Mouse (Mus musculus) adrenal gland, postnatal 36 days (tissue): ENCODE measurements around the gene Cntrl. TPM values are rescaled to one million over a fixed set of nuclear protein-coding genes. Genes with fewer than 3 reads are reported as not detected.
A peak's percentile ranks its signal among the peaks of the same experiment; 100 is the strongest.

Source experiments
- DNase-seq, 2 experiments: peaks; one replicate each; pipeline ENCODE4 v3.0.0; 2021; ENCODE audit warnings: mixed read lengths in 1 of 2
- total RNA-seq, 2 experiments: library from RNA; stranded (reverse); gene quantifications; 2 replicates each; pipeline ENCODE4 v1.2.3; 2021

Cntrl gene
- total RNA-seq, 2 experiments from 2014 or later: 12.0 to 14.6 TPM

DNA sequence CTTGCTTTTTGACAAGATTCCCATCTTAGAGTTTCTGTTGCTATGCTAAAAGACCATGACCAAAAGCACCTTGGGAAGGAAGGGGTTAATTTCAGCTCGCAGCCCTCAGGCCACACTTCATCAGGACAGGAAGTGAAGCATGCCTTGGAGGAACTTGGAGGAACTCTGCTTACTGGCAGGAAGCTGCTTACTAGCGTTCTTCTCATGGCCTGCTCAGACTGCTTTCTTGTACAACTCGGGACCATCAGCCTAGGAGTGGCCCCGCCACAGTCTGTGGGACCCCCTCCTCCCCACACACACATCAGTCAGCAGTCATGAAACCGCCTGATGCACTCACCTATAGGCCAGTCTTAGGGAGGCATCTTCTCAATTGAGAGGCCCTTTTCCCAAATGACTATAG lies 64.8 kb downstream of the Cntrl start:
- DNase-seq: no peak

DNA sequence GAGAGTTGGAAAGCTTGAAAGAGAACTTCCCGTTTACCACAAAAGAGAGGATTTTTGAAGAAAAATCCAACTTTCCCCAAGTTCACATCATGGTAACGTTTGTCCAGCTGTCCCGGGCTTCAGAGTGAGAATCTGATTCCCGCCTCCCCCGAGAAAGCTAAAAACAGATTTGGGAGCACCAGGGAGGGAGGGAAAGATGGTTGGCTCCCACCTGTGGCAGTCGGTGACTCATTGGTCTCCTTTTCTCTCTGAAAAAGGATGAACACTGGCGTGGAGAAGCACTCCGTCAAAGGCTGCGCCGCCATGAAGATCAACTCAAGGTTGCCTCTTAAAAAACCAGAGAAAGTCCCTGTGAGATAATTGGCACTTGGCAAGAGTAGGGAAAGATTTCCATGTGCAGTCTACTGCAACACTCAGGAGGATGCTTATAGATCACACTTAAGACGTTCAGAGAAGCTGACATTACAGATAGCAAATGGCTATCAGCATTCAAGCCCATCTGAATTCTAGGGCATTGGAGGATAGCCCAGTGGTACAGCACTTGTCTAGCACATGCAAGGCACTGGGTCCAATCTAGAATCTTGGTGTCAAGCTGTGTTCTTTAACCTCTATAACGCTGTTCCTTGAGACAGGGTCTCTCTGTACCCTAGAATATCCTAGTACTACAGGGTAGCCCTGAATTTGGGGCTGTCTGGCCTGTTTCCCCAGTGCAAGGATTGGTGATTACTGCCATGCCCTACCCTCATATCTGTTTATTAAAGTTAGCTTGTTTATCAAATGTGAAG lies 66.2 kb downstream of the Cntrl start:
- no peak for DNase-seq

DNA sequence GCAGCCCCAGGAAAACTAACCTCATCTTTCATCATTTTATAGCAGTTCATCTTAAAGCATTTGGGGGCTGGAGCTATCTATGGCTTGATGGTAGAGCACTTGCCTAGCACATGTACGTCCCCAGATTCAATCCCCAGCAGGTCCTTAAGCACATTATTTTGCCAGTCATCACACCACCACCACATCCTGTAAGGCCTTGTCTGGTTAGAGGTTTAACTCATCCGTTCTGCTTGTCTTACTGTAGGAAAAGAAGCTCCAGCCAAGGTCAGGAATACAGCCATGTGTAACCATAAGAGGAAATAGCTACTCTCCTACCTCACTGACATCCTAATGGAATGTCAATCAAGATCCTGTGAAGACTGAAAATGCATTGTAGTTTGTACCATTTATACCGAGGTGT lies 68.9 kb downstream of the Cntrl start:
- DNase-seq: no peak

DNA sequence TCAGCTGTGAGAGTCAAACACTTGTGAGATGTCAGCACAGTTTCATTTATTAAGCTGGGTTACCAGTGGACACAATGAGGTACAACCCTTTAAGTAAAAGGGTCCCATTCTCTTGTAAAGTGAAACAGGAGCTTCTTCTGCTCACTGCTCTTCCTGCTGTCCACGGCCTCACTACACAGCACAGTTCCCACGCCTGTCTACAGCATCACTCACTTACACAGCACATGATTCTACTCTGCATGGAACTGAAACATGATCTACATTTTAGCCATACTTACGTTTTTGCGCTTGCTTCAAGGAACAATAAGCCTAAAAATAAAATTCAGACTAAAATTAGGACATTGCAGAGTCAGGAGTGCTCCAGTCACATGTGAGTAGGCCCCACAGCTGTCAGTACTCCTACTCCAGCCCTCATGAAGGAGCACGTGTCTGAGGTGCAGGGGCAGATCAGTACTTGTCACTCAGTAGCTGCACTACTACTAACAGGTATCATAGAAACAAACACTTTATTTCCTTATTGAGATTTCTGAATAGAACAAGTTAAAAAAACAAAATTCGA lies 73.9 kb downstream of the Cntrl start:
- no peak for DNase-seq

DNA sequence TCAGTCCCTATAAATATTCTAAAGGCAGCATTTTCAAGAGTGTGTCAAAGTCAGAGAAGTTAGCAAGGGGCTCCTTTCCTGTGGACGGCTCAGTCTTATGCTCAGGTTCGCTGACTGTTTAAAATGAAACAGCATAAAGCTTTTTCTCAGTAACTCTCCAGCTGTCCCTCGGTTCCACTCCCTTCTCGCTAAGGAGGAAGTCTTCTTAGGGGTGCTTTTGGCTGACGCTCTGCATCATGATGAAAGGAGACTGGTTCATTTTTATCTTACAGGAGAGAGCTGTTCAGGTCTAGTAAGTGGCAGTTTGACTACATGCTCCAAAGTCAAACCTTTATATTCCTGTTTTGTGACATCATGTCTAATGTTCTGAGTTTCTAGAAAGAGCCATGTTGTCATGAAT lies 79.6 kb downstream of the Cntrl start:
- DNase-seq: no peak

DNA sequence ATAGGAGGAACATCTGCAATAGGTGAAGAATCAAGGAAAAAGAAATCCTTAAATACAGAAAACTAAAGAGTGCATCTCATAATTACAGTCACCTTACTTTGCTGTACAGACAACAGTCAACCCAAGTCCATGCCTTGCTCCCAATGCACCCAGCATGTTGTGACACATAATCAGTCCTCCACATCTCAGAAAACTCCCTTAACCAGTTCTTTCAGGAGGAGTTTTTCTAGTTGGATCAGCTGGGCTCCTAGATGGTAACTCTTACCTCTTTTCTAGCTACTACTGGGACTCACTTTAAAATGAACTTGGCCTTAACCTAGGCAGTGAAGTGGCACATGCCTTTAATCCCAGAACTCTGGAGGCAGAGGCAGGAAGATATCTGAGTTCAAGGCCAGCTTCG lies 84.7 kb downstream of the Cntrl start:
- no peak for DNase-seq

DNA sequence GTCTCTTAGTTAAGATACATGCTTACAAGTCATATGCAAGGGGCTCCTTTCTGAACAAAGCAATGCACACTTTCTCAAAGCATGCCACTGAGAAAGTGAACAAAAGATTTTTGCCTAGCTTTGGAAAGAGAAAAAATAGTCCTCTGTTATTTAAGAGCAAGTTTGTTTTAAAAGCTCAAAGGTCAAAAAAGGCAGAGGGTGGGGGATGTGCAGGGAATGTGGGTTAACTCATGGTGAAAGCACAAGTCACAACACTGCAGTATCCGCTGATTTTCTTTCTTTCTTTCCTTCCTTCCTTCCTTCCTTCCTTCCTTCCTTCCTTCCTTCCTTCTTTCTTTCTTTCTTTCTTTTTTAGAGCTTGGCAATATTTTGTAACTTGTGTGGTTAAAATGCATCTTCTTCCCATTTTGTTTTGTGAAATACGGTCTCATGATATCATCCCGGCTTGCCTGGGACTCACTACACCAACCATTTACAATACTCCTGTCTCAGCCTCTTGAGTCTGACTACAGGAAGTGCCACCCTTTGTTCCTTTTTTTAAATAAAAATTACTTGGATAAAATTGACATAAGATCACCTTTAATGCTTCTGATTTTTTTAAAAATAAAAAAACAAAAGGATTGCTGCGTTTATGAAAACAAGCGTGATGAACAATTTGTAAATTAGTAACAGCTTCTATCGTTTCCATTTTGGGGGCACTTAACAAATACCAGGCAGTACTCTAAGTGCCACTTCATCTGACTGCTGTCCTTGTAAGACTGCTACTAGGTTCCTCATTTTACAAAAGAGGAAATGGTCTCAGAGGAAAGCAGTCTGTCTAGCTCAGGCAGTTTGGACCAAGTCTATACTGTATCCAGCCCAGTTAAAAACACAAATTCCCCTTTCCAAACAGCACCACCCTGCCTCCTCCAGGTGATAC lies 86.6 kb downstream of the Cntrl start:
- DNase-seq: peak in 1 of 2 experiments; percentile 32

DNA sequence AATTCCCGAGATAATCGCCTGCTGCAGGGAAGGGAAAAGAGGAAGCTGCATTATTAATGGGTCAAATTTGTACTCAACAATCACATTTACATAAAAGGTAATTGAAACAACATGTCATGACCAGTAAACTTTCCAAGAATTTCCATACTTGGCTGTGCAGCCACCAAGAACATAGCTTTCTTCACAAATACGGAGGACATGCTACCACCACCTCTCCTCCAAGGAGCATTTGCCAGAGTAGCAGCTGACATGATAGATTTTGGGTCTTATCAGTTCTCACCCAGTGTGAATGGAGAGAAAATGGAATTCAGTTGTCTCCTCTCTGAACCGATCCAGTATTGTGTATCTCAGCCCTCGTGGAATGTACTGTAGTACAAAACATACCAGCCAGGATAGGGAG lies 90.2 kb downstream of the Cntrl start:
- DNase-seq: no peak

DNA sequence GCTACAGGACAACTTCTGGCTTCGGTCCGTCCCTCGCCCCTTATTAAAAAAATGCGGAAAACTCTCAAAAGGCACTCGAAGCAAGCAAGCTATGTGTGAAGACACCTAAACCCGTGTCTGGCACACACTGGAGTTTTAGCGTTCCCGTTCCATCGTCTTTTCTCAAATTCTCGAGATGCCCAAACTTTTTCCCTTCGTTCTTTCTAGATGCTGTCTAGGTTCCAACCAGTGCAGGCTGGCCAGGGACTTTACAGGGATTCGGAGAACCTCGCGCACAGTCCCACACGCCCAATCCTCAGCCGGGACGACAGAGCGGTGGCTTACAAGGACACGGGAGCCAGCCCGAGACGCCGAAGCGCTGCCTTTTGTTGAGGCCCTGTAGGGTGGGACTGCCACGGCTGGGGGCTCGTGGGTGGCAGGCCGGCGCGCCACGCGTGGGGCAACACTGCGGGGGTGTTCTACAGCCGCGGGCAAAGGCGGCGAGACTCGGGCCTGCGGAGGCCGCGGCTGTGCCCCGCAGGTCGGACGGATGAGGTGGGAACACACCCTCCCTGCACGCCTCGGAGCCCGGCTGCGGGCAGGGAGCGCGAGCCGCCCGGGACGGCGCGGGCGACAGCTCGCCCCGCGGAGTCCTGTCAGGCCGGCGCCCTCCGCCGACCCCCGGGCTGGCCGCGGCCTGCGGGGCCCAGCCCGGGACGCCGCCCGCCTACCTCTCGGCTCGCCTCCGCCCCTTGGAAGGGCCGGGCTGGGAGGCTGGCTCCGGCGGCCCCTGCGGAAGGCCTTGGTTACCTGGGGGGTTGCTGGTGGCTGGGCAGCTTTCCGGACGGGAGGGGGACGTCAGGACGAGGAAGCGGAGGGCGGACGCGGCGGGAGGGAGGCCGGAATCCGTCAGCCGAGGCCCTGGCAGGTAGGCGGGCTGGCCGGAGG lies 90.9 kb downstream of the Cntrl start:
- DNase-seq: peak; percentile 59 to 67

DNA sequence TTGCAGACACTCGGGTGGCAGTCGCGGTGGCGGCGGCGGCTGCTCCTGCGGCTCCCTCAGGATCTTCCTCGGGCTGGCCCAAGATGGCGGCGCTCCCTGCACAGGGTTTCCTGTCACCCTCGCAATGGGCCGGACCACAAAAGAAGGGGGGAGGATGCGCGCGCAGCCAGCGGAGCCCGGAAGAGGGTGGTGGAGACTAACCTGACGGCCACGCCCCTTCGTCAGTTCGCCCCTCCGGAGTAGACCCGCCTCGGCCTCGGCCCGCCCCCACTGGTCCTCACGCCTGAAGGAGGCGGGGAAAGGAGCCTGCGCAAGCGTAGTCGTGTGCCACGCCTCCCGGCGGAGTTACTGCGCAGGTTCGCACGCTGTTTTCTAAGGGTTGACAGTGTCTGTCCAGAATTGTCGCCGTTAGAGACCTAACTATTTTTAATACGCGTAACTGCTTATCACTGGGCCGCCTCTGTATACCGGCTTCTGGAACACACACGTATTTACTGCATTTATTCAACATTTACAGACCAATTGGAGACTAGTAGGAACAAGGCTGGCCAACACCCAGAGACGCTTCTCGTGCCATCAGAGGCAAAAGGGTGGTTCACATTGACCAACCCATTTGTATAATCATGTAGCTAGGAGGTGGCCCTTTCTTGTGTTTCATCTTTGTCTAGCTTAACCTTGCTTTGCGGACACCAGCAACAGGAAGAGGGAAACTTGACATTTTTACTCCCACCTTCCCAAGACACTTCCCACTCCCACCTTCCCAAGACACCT lies 91.8 kb downstream of the Cntrl start, which contains the start of gene Rab14:
Gene Rab14, minus strand, starts transcription at position 223 of the 771 bp plus-strand sequence.
- peak; percentile 100 for DNase-seq

DNA sequence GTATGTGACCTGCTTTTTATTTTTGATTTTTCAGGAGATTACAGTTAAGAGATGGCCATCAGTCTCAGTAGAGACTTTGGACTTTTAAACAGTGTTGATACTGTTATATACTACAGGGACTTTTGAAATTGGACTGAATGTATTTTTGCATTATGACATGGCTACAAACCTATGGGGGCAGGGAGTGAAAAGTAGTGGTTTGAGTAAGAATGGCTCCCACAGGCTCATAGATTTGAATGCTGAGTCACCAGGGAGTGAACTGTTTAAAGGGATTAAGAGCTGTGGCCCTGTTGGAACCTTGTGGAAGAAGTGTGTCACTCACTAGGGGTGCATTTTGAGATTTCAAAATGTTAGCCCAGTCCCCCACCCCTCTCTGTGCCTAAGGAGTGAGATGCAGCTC lies 94.4 kb downstream of the Cntrl start:
- DNase-seq: no peak

DNA sequence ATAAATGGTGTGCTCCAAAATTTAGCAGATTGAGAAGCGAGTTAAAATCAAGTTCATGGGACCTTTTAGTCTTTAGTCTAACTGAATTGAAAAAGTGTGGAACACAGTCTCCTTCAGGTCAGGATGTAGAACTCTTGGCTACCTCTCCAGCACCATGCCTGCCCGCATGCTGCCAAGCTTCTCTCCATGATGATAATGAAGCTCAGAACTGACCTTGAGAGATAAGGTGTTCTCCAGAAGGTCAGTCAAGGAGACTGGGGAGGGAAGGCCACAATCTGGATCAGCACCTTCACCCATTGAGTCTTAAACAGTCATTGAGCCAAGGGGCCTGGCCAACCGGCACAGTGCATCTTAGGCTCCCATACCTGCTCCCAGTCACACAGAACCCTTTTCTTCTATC lies 97.5 kb downstream of the Cntrl start:
- DNase-seq: no peak

DNA sequence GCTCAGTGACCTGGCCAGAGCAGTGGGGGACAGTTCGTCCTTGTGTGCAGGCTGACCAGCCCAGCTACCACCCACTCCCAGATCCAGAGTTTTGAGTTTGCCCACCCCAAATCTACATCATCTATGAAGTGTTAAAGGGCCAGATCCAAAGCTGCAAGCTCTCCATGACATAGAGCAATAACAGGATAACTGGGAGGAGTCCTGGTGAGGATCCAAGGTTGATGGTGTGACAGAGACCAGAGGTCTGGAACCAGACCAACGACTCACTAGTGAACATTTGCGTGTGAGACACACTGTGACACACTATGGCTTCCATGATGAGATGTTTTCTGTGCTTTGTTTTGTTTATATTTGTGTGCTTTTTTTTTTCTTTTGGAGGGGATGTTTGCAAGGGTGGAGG lies 98.8 kb downstream of the Cntrl start:
- DNase-seq: peak; percentile 51 to 55

DNA sequence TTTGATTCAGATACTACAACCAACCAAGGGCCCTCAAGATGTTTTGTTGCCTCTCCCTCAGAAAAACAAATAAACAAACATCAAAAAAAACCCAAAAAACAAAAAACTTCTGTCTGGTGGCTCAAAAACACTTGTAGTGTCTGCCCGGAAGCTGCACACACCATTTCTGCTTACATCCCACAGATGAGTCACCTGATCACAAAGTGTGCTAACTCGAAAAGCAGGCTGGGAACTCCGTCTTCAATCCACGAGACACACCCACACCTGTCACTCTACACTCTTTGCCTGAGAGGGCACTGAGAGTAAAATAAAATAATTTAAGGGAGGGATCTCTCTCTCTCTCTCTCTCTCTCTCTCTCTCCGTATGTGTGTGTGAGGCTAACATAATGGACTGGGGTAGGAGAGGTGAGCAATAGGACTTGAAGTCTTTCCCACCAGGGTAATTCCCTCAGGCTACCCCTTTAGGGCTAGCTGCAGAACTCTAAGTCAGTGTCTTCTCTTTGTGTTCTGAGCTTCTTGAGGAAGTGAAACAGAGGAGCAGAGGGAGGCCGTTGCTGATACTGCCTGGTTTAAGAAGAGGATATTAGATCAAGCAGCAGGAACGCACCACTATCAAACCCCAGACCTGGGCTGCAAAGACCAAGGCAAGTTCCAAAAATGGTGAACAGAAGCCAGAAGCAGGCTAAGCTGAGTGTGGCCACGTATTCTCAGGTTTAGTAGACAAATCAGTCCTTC lies 99.8 kb downstream of the Cntrl start:
- DNase-seq: no peak

DNA sequence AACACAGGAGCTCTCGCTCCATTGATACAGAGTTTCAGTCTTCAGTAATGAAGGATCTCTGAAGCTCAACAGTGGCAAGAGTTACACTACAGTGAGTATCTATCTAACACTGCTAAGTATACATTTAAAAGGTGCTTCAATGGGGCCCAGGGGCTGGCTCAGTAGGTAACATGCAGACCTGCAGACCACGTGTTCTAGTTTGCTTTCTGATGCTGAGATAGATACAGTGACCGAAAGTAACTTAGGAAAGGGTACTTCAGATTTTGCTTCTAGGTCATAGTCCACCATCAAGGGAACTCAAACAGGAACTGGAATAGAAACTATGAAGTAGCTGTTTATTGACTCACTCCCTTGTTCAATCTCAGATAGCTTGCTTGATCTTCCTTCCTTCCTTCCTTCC lies 102.4 kb downstream of the Cntrl start:
- no peak for DNase-seq

DNA sequence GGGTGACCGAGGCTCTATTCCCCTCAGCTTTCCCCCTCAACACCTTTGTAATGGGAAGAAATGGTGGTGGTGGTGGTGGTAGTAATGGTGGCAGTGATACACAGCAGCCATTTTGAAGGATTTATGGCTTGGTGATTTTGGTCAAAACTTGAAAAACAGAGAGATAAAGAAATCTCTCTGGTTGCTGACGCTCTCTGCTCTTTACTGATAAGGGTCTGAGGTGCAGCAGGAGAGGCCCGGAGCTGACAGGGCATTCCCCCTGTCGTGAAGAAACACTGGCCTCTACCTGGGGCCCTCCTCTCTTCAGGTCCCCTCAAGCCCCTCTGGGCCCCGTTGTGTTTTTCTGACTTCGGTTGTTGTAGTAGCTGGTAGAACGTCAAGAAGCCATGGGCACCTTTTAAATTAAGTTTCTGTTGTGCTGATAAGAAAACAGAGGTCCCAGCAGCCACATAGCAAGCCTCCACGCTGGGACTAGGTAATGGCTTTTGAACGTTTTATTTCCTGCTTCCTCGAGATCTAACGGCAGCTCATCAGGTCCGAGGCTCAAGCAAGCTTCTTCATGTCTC lies 104.1 kb downstream of the Cntrl start:
- DNase-seq: no peak

DNA sequence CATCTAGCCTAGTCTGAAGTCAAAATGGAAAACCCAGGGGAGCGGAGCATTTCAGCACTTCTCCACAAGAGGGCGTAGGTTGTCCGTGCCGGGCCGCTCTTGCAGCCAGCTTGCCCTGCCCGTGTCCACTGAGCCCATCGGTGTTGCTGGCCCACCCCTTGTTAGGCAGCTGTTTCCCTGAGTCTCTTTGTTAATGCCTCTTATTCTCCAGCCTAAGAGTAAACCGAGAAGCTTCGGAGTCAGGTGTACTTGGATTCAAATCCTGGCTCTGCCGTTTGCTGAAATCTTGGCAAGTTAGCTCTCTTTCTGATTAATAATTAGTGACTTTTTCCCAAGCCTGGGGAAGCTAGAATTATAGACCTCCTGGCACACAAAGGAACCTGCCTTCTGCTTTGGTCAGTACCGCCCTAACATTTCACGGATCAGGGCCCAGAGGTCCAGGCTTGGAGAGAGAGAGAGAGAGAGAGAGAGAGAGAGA lies 105.6 kb downstream of the Cntrl start:
- peak; percentile 84 to 86 for DNase-seq

DNA sequence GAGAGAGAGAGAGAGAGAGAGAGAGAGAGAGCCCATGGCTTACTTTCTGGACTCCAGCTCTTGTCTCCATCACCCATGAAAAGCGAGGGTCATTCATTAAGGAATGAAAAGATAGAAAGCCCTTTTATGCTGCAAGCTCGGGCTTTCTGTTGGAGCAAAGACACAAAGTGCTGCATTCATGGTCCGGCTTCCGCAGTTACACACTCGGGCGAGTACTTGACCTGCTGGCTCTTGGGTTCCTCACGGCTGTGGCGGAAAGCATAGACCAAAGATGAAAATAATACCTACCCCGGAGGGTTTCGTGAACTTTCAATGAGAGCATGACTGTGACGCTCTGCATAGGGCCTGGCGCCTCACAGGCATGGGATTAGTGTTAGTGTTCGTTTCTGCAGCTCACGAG lies 106.1 kb downstream of the Cntrl start:
- DNase-seq: no peak

DNA sequence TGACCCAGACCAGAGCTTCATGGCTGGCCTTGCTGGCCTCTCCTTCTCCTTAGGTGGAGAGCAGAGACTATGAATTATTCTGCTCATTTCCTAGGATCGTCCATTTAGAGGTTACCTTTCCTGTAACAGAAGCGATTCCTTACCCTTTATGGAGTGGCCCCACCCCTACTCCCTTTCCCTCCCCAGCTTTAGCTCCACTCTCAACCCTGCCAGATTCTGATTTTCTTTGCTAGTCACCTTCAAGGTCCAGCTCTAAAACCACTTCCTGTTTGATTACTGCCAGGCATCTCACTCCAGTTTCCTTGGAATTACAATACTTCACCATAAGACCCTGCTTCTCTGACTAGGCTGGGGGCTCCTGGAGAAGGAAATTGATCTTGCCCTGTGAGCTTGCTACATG lies 107.4 kb downstream of the Cntrl start:
- no peak for DNase-seq

DNA sequence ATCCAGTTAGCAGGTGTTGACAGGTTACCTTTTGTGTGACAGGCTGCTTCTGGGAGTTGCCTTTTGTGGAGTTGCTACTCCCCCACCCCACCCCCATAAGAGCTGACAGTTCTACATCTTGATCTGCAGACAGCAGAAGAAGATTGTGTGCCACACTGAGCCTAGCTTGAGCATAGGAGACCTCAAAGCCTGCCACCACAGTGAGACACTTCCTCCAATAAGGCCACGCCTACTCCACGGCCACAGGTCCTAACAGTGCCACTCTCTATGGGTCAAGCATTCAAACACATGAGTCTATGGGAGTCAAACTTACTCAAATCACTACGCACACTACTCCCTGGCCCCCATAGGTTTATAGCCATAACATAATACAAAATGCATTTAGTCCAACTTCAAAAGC lies 109.4 kb downstream of the Cntrl start:
- DNase-seq: no peak
